Mouse (Mus musculus) heart, postnatal 0 days (tissue): ENCODE measurements at regions not wholly inside any gene's neighbourhood (a gene's known extent, or its start where the extent isn't known, plus 50 kb on each side); places are given as distances from the start of the nearest gene placed in this dataset.

Experiments used
- ATAC-seq: fragments of 200-750 bp; cut with Nextera tagmentation; 2 replicates; pipeline ENCODE4 v1.8.0; 2017; ENCODE audit warnings: low read depth, moderate number of reproducible peaks, moderate library complexity; ENCODE audit not compliant: insufficient read depth
- DNase-seq: peaks from one replicate; pipeline ENCODE4 v3.0.0-alpha.2; 2016; ENCODE audit warnings: low spot score
- H3K27ac ChIP-seq: fragments of 300-500 bp; sonication (generic); 2 replicates; pipeline ENCODE4 v1.5.1; 2014; ENCODE audit warnings: low read depth, mild to moderate bottlenecking
- H3K27me3 ChIP-seq: fragments of 300-500 bp; sonication (generic); 2 replicates; pipeline ENCODE4 v1.6.1; 2014; ENCODE audit warnings: low read length, mixed read lengths; ENCODE audit not compliant: control insufficient read depth, insufficient read depth
- H3K36me3 ChIP-seq: fragments of 300-500 bp; sonication (generic); replicated peaks from 2 replicates; pipeline ENCODE4 v1.6.1; 2014; ENCODE audit warnings: low read length, mixed read lengths; ENCODE audit not compliant: control insufficient read depth, insufficient read depth
- H3K4me1 ChIP-seq: fragments of 300-500 bp; sonication (generic); 2 replicates; pipeline ENCODE4 v1.6.1; 2014; ENCODE audit warnings: antibody characterized with exemption; ENCODE audit not compliant: control insufficient read depth, insufficient read depth
- H3K4me2 ChIP-seq: fragments of 300-500 bp; sonication (generic); 2 replicates; pipeline ENCODE4 v1.6.1; 2014; ENCODE audit warnings: low read depth, mild to moderate bottlenecking, low read length, moderate library complexity
- H3K4me3 ChIP-seq: fragments of 300-500 bp; sonication (generic); 2 replicates; pipeline ENCODE4 v1.5.1; 2014; ENCODE audit warnings: low read depth, low read length
- H3K9ac ChIP-seq: fragments of 300-500 bp; sonication (generic); replicated peaks from 2 replicates; pipeline ENCODE4 v1.6.1; 2014; ENCODE audit warnings: low read depth, low read length, mixed read lengths
- H3K9me3 ChIP-seq: fragments of 300-500 bp; sonication (generic); replicated peaks from 2 replicates; pipeline ENCODE4 v1.6.1; 2016; ENCODE audit warnings: low read length; ENCODE audit not compliant: control insufficient read depth
- CTCF ChIP-seq: IDR thresholded peaks from 2 replicates; pipeline ENCODE4 v1.5.1; 2016; ENCODE audit warnings: antibody characterized with exemption, control low read depth, low read depth
- EP300 ChIP-seq: IDR thresholded peaks from 2 replicates; pipeline ENCODE4 v1.6.1; 2016; ENCODE audit warnings: antibody characterized with exemption, low read depth
- WGBS: fragments of 180-500 bp; shearing (Covaris S2); extraction: QIAGEN DNeasy Blood & Tissue Kit; methylation state at CpG from one replicate; pipeline ENCODE4 v1.1.7; 2014; 5-methylcytosine and 5-hydroxymethylcytosine counted together

- ATAC-seq, result no peak
Measured at GRCm38 (mm10) chrX:134890583-134890982, 74.0 kb downstream of the Nxf2 start.

GRCm38 (mm10) chrX:134889634-134890033, 74.9 kb downstream of the Nxf2 start:
- H3K27ac ChIP-seq, result no peak overlapping the region
- no peak overlapping the region for H3K4me2 ChIP-seq
- no peaks in the 10 kb centered on the region for H3K4me1 ChIP-seq
- H3K36me3 ChIP-seq, result no peaks in the 10 kb centered on the region
- TF ChIP-seq CTCF (no peak), EP300 (no peak)
- ATAC-seq (no peak), DNase-seq (no peak)
- no peak overlapping the region for H3K9ac ChIP-seq
- WGBS, result 81% methylated on average over 4 of the region's 4 CpGs
- no peak overlapping the region for H3K4me3 ChIP-seq
- H3K27me3 ChIP-seq, result no peaks in the 10 kb centered on the region
- no peaks in the 10 kb centered on the region for H3K9me3 ChIP-seq

More at GRCm38 (mm10) chrX:134890583-134890982, 74.0 kb downstream of the Nxf2 start:
- no peak for DNase-seq
- H3K27me3 ChIP-seq, result no peaks in the 10 kb centered on the region
- H3K36me3 ChIP-seq, result no peaks in the 10 kb centered on the region
- H3K4me3 ChIP-seq, result no peak overlapping the region
- H3K9me3 ChIP-seq, result no peaks in the 10 kb centered on the region
- no peak overlapping the region for H3K27ac ChIP-seq
- WGBS, result 81% methylated on average over 3 of the region's 3 CpGs
- no peak overlapping the region for H3K9ac ChIP-seq
- H3K4me2 ChIP-seq, result no peak overlapping the region
- H3K4me1 ChIP-seq, result no peaks in the 10 kb centered on the region
- TF ChIP-seq CTCF (no peak), EP300 (no peak)

GRCm38 (mm10) chrX:134882334-134882733, 73.3 kb upstream of the Armcx2 start:
- Histone ChIP-seq H3K27ac (peak overlapping the region; percentile 43), H3K4me3 (no peak overlapping the region), H3K4me2 (no peak overlapping the region), H3K36me3 (no peaks in the 10 kb centered on the region), H3K9ac (no peak overlapping the region), H3K27me3 (no peaks in the 10 kb centered on the region), H3K4me1 (no peaks in the 10 kb centered on the region), H3K9me3 (no peaks in the 10 kb centered on the region)
- WGBS, result 66% methylated on average over 5 of the region's 5 CpGs
- ATAC-seq (no peak), DNase-seq (no peak)
- TF ChIP-seq EP300, result no peak
- TF ChIP-seq CTCF, result no peak

- Histone ChIP-seq H3K36me3 (no peaks in the 10 kb centered on the region), H3K9me3 (no peaks in the 10 kb centered on the region), H3K4me3 (no peak overlapping the region), H3K9ac (no peak overlapping the region), H3K27ac (no peak overlapping the region), H3K4me1 (no peaks in the 10 kb centered on the region), H3K4me2 (no peak overlapping the region), H3K27me3 (no peaks in the 10 kb centered on the region)
- DNase-seq (no peak), ATAC-seq (no peak)
- TF ChIP-seq EP300 (no peak), CTCF (no peak)
- WGBS, result 48% methylated on average over 2 of the region's 2 CpGs
Measured at GRCm38 (mm10) chrX:134879877-134880276, 70.9 kb upstream of the Armcx2 start.

- H3K27ac ChIP-seq, result no peak overlapping the region
Measured at GRCm38 (mm10) chrX:134878870-134879269, 69.8 kb upstream of the Armcx2 start.

GRCm38 (mm10) chrX:134874696-134875095, 65.7 kb upstream of the Armcx2 start:
- no peak for DNase-seq
- WGBS, result 35% methylated on average over 2 of the region's 2 CpGs
- TF ChIP-seq CTCF (no peak), EP300 (no peak)

More at GRCm38 (mm10) chrX:134878870-134879269, 69.8 kb upstream of the Armcx2 start:
- 69% methylated on average over 2 of the region's 2 CpGs for WGBS
- Histone ChIP-seq H3K9me3 (no peaks in the 10 kb centered on the region), H3K4me3 (no peak overlapping the region), H3K4me1 (no peaks in the 10 kb centered on the region), H3K9ac (no peak overlapping the region), H3K4me2 (no peak overlapping the region), H3K27me3 (no peaks in the 10 kb centered on the region), H3K36me3 (no peaks in the 10 kb centered on the region)
- DNase-seq (no peak), ATAC-seq (no peak)
- TF ChIP-seq EP300, result no peak
- no peak for TF ChIP-seq CTCF

More at GRCm38 (mm10) chrX:134874696-134875095, 65.7 kb upstream of the Armcx2 start:
- Histone ChIP-seq H3K27me3 (no peaks in the 10 kb centered on the region), H3K4me1 (no peaks in the 10 kb centered on the region; the same call in 1 of the 2 replicates), H3K36me3 (no peaks in the 10 kb centered on the region), H3K9ac (no peak overlapping the region), H3K27ac (no peak overlapping the region), H3K4me3 (no peak overlapping the region), H3K9me3 (no peaks in the 10 kb centered on the region), H3K4me2 (no peak overlapping the region)
- ATAC-seq, result no peak
